Mouse (Mus musculus) layer of hippocampus, postnatal 36 days (tissue): ENCODE data around the gene Tyk2. TPM values are rescaled to one million over a fixed set of nuclear protein-coding genes. Genes with fewer than 3 reads are reported as not detected.
A peak's percentile ranks its signal among the peaks of the same experiment; 100 is the strongest.

Experiments
- DNase-seq, 2 experiments: peaks; one replicate each; pipeline ENCODE4 v3.0.0; 2022
- total RNA-seq, 2 experiments: library from RNA; stranded (reverse); gene quantifications; 2 replicates each; pipeline ENCODE4 v1.2.3; 2021

The Tyk2 gene
- total RNA-seq, 2 experiments from 2014 or later: 14.6 to 18.0 TPM

DNA sequence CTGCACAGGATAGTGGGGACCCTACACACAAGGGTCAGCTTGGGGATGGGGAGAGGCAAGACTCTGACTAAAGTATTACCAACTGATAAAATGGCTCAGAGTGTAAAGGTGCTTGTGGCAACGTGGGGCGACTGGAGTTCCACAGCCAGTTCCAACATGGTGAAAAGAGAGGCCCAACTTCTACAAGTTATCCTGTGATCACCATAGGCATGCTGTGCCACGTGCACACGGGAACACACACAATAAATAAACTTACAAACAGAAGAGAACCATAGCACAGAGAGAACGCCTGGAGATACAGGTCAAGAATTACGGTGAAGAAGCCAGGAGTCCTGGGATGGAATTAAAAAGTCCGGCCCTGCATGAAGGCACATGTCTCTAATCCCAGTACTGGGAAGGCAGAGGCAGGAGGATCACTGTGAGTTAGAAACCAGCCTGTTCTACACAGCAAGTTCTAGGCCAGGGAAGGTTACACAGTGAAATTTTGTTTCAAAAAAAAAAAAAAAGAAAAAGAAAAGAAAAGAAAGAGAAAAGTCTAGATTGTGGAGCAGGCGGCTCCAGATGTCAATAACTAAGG is 18.1 kb upstream of the Tyk2 start:
- no peak for DNase-seq

DNA sequence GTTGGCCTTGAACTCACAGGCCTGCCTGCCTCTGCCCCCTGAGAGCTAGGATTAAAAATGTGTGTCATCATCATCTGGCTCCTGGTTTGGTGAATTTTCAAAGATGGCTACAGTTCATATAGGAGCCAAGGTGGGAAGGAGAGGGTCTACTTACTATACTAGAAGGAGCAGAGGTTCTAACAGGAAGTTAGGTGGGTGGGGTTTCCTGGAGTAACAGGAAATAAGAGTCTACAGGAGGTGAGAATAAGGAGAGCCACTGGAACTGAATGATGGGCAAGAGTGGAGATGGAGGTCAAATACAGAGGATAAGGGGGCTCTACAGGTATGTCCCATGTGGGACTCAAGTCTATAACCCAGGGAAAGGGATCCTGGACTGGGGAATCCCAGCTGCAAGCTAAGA is 17.4 kb upstream of the Tyk2 start:
- no peak for DNase-seq

DNA sequence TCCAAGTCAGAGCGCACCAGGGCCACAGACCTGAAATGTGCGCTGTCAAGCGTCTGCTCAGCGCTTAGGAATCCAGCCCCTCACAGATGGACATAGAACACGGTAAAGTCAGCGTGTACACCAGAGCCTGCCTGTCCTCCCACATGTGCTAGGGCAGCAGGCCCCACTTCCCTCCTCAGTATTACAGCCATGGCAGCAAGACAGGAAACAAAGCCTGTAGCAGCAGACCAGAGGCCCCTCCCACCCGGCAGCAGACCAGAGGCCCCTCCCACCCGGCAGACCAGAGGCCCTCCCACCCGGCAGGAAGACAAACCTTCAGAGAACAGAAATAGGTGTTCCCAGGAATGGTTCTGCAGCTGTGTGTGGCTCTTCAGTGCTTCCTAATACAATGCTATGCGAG is 15.7 kb upstream of the Tyk2 start:
- no peak for DNase-seq

DNA sequence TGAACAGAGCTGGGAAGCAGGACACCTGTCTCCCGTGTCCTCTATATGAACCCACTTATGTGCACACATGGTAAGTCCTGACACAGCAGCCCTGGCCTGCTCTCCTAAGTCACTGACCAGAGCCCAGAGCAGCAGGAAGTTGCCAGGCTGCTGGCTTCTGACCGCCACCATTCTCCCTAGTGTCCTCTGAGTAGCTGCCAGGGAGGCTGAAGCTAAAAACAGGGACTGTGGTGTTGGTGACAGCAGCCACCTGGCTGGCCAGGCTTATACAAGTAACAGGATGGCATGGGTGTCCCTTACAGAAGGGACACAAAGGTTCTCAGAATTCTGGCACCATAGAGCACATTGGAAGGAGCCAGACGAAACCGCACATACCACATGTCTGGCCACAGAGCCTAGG is 14.4 kb upstream of the Tyk2 start:
- no peak for DNase-seq

DNA sequence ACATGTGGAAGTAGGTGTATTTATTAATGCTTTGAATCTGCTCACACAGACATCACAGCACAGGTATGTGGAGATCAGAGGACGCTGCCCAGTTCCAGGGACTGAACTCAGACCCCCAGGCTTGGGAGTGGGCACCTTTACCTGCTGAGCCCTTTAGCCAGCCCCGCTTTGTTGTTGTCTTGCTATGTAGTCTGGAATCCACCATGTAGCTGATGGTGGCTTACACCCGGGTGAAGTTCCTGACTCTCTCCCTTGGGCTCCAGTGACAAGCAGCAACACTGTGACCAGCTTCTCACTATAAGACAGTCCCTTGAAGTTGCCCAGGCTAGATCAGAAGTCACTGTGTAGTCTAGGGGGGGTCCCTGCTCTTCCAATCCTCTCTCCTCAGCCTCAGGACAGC is 13.3 kb upstream of the Tyk2 start:
- DNase-seq: no peak

DNA sequence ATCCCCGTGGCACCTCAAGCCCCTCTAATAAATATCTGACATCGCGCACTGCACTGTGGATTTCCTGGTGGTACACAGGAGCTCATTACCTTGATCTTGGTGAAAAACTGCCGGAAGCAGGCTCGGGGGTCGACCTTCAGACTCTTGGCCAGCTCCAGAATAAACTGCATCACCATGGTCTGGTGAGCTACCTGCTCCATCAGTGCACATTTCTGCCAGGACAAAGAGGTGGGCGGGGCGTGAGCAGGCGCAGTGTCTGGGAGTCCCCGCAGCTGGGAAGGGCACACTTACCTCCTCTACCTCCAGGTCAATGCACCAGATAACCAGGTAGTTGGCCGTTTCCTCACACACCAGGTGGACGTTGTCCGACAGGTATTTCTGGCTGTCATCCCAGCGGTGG is 10.9 kb upstream of the Tyk2 start:
- no peak for DNase-seq

DNA sequence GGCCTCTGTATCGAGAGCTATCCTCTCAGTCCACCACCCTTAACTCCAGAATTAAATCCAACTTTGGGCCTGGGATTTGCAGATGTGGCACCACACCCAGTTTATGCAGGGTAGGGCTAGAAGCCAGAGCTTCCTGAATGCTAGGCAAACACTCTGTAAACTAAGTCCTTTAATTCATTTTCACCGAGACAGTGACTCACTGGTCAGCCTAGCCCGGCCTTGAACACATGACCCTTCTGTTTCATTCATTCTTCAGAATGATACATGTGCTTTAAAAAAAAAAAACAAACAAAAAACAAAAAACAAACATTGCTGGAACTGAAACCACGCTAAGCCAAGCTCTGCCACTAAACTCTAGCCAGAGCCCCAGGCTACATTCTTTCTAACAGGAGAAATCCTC is 7.3 kb upstream of the Tyk2 start:
- no peak for DNase-seq

DNA sequence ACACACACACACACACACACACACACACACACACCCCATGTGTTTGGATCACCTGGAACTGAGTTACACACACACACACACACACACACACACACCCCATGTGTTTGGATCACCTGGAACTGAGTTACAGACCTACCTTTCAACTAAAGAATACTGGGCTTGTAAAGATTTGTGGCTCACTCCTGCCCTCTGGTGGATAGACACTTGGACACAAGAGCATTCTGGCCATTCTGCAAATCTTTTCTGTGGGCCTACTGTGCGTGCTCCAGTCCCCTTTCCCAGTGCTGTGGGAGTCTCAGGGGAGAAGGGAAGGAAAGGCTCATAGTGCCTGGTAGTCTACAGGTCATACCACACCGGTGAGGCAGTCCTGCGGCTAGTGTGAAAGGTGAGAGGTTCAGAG is 6.2 kb upstream of the Tyk2 start:
- peak; percentile 39 to 50 for DNase-seq

DNA sequence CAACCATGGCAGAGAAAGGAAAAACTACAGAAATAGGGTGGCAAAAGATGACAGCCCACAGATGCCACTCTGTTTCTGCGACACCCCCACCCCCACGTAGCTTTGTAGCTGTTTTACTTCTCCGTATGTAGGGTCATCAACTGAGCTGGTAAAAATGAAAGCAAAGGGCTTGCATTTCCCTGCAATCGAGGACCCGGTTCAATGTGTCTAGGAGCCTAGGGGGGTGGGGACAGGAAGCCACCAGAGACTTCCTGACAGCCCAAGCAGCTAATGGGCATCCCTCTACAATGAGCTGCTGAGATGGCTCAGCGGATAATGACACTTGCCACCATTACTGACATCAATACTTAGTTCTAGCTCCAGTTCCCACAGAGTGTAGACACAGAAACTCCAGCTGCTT is 5.4 kb upstream of the Tyk2 start:
- DNase-seq: no peak

DNA sequence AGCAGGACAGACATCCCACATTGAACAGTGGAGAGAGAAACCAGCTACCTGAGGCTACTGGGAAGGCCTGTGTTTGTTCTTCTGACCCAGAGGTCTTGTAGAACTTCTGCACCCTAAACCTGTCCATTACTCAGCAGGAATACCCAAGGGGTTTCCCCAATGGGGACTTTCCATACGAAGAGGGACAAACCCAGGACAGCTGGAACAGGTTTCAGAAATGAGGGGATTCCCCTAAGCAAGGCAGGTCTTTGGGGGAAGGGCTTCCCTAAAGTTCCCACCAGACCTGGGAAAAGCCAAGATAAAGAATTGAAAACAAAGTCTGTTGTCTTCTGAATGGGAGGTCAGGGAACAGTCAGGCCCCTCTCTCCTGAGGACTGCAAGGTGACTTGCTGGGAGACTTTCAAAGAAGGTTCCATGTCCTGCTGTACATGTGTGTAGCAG is 4.9 kb upstream of the Tyk2 start:
- no peak for DNase-seq

DNA sequence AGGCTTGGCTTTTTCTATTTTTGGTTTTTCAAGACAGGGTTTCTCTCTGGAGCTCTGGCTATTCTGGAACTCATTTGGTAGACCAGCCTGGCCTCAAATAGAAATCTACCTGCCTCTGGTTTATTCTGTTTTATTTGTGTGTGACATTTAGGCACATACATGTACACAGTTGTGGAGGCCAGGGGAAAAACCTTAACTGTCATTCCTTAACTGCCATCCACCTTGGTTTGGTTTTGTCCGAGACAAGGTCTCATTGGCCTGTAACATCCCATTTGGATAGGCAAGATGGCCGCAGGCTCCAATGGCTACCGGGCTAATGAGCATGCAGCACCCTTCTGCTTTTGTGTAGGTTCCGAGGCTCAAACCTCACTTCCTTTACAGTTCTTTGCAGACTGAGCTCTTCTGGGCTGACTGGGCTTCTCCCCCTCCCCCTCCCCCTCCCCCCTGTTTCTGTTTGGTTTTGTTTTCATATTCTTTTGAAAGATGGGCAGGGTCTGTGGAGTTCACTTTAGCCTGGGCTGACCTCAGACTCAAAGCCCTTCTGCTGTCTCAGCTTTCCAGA is 4.4 kb upstream of the Tyk2 start:
- DNase-seq: no peak

DNA sequence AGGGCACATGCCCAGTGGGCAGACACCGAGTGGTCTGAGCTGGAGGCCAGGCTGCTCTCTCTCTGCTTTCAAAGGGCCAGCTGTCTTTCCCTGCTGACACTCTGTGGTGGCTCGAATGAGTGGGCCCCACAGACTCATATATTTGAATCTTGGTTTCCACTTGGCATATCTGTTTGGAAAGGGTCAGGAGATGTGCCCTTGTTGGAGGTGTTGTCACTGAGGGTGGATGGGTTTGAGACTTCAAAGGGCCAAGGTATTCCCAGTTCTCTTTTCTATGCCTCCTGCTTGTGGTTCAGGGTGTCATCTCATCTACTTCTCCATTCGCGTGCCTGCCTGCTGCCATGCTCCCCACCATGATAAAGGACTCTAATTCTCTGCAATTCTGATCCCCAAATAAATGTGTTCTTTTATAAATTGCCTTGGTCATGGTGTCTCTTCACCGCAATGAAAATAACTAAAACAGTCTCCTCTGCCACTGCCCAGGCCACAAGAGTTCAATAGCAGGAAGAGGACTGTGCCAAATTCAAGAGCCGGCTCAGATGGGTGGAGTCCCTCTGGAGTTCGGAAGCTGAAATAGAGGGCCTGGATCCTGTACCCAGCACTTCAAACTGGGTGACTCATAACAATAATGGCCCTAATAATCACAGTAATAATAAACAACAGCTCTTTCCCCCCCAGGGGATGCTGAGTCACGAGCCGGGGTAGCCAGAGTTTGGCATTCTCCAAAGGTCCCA is 3.7 kb upstream of the Tyk2 start:
- DNase-seq: no peak

DNA sequence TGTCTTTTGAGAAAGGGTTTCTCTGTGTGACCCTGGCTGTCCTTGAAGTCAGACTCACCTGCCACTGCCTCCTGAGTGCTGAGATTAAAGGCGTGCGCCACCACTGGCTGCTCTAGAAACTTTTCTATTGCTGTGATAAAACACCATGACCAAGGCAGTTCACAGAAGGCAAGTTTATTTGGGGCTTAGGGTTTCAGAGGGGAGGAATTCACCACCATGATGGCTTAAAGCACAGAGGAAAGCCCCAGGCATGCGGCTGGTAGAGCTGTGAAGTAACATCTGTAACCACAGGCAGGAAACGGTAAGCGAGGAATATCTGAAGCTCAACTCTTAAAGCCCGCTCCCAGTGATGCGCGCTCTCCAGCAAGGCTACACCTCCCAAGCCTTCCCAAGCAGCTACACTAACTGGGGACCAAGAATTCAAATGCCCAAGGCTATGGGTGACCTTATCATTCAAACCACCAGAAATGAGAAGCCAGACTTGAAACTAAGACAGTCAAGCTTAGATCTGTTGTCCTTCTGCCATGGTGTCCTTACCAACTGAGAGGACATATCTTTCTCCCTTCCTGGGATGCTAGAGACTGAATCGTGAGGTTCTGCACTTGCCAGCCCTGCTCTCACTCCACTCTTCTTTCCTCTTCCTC is 2.1 kb upstream of the Tyk2 start:
- no peak for DNase-seq

DNA sequence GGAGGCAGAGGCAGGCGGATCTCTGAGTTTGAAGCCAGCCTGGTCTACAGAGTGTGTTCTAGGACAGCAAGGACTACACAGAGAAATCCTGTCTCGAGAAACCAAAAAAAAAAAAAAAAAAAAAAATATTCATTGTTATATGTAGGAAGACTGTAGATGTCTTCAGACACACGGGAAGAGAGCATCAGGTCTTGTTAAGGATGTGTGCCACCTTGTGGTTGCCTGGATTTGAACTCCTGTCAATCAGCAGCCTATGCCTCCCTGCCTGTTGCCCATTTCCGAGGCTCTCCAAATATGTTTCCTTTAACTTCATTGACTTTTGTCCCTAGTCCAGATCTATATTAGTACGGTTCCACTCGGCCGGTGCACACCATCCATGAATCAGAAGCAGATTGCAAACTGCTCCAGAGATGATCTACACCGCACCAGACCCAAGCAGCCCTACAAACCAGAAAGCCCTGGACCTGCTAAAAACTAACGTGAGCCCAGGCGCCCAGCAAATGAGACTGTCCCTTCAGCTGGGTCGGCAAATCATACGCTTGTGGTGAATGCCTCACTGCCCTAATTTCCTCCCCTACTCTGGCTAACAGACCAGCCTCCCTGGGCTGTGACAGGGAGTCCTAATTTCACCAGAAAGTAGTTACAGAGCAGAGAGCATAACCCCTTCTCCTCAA is 1.2 kb upstream of the Tyk2 start:
- DNase-seq: no peak

DNA sequence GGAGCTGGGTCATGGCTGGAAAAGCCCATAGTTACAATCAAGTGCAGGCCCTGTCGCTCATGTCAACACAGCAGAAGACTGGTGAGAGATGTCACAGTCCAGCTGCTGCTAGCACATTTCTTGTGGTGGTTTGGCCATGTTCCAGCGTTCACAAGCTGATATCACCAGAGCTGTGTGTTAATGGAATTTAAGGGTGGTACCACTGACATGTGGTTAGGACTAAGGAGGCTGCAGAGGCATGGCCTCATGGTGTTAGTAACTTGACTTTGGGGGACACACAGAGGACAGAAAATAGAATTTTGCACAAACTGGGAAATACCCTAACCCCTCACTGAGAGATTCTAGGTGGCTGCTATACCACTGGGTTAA is 4.8 kb downstream of the Tyk2 start:
- no peak for DNase-seq

DNA sequence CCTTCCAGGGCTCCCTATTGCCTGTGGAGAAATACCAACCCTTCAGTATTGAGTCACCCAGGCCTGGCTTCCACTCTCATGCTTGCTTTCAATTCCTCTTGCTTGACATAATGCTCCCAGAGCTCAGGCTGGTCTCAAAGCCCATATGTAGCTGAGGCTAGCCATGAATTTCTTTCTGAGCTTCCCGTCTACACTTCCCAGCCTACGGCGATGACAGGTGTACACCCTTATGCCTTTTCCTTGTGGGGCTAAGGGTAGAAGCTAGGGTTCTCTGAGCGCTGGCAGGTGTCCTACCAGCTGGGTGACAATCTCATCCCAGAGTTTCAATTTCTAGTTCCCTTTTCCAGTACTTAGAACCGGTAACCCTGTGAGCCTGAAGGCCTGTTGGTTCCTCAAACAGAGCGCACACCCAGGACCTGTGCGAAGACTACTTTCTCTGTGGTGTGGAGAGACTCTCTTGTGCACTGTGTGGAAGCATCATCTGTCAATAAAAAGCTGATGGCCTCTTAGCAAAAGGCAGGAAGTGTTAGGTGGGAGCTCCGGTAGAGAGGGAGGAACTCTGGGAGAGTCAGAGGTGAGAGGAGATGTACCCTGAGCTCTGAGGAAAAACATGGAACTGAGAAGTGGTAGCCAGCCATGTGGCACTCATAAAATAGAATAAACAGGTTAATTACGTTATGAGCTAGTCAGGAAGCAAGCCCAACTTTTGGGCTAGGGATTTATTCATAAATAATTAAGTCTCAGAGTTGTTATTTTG is 5.4 kb downstream of the Tyk2 start:
- DNase-seq: no peak

DNA sequence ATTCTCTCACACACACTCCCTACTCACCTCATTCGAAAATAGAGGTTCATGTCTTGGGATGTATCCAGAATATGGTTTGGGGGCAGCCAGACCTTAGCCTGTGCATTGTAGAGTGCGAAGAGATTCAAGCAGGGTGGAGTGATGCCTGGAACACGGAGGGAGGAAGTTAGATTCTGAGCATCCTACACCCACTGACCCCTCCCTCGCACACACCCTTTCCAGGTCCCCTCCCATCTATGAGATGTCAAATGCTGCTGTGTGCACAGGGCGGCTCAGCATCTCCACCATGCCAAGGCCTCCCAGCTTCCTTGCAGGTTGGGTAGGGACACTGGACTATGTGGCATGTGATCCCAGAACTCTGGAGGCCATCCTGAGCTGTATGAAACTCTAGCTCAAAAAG is 6.2 kb downstream of the Tyk2 start:
- no peak for DNase-seq

DNA sequence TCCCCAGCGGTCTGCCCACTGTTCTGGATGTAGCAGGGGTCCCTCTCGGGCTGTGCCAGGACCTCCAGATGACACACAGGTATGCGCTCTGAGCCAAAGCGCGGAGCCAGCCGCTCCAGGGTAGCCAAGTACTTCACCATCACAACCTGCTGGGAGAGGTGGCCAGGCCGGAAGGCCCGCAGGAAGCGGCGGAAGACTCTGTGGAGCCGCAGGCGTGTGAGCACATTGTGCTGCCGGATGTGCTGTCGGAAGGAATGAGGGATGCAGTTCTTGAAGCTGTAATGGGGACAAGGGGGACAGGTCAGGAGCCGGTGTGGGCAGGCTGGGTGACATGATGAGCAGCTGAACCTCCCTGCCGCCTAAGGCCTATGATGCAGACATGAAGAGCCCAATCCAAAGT is 9.6 kb downstream of the Tyk2 start:
- no peak for DNase-seq

DNA sequence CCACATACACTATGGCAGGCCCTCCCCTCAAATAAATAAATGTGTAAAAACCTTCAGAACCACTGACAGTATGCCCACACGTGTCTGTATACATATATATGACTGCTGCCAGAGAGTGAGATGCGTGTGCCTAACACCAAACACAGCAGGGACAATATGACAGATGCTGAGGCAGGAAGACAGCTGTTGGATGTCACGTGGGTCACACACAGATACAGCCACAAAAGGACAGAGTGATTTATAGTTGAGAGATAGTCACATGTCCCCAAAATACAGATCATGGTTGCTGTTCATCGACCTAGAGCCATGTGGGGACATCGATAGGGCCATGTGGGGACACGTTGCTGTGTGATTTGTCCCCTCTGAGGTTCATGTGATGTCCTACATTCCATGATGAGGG is 14.0 kb downstream of the Tyk2 start:
- DNase-seq: no peak

DNA sequence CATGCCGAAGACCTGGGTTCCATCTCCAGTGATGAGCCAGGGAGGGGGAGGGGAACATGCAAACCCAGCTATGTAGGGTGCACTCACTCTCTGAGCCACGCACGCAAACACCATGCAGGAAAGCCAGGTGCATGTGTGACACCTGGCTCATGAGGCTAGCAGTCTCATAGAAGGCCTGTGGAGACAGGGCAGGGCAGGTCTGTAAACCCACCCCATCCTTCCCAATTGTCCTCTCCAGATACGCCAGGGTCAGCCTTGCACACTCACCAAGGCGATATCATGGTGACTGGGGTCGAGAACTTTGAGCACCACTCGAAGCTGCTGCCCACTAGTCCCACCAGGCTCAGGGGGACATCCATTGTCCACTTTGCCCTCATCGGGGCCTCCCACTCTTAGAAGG is 15.9 kb downstream of the Tyk2 start:
- DNase-seq: no peak

DNA sequence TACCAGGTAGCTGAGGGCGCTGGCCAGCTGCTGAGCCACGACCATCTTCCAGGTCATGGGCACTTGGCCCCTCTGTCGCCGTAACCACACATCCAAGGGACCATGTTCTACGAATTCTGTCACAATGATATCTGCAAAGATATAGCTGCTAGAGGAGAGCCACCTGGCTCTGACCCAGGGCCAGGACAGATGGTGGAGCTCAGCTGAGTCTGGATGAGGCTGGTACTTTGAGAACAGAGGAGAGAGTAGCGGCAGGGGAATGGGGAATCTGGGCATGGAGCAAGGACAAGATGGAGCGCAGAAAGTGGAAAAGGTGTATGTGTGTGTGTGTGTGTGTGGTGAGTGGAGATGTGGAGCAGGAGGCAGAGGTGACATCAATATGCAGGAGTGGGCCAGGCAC is 16.9 kb downstream of the Tyk2 start:
- DNase-seq: no peak

DNA sequence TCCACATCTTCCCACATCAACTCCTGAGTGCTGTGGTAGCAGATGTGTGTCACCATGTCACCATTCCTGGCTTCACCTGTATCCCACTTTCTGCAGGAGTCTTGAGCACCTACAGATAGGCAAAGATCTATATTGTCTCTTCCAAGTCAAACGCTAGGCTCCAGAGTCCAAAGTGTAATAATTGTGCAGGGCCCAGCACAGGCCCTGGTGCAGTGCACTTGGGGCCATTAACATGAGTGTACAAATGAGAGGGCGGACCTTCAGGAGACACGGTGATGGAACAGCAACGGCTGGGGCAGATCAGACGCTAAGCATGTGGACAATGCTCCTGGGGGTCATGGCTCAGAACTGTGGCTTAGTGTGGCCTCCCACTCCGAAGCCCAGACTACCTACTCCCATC is 17.3 kb downstream of the Tyk2 start:
- no peak for DNase-seq
